Mouse (Mus musculus): ENCODE measurements around the gene Irf9. TPM values are rescaled to one million over a fixed set of nuclear protein-coding genes. Genes with fewer than 3 reads are reported as not detected.

Gene Irf9
- polyA plus RNA-seq, 1 experiment from 2014 or later = 9.8 TPM

DNA sequence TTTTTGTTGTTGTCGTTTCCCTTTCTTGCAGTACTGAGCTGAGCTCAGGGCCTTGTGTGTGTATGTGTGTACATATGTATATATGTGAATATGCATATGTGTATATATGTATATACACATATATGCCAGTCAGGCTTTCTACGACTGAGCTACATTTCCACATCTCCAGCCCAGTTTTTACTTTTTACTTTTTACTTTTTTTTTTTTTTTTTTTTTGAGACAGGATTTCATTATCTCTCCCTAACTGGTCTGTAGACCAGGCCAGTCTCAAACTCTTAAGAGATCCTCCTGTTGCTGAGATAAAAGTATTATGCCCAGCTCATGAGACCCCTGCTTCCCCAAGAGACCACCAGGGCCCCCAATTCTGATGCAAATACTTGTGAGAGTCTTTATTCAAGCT is 13.5 kb downstream of the Irf9 start:
- Histone ChIP-seq H3K4me2 (ENCODE audit: low read length) (no peak overlapping the region), H3K27me3 (ENCODE audit: control insufficient read depth, insufficient read depth, low read length) (no peaks in the 10 kb centered on the region), H3K27ac (replicated peaks in 1 of 2; ENCODE audit: control insufficient read depth in 1 of 2, insufficient read depth in 1 of 2, low read depth in 2 of 2, low read length in 2 of 2) (0 out of 4 replicates have a peak overlapping the region, but pooled peaks of 1 of the 2 experiments have one; percentile 24), H3K4me3 (ENCODE audit: control insufficient read depth in 1 of 2, insufficient read depth in 1 of 2, low read depth in 1 of 2, low read length in 2 of 2) (no peak overlapping the region), H3K4me1 (ENCODE audit: control insufficient read depth in 2 of 2, insufficient read depth in 2 of 2, low read length in 2 of 2) (peaks cover 5 to 18% of the 10 kb centered on the region in 2 experiments; a peak in 3 of 4 replicates), H3K9me3 (ENCODE audit: control insufficient read depth, low read length) (no peaks in the 10 kb centered on the region), H3K36me3 (ENCODE audit: control insufficient read depth, insufficient read depth, low read length) (no peaks in the 10 kb centered on the region), H3K9ac (ENCODE audit: low read length) (no peak overlapping the region)
- WGBS = 75% methylated on average over 2 of the region's 2 CpGs
- no peak for ATAC-seq (ENCODE audit: insufficient number of reproducible peaks, insufficient read depth, low FRiP score, low read depth)

DNA sequence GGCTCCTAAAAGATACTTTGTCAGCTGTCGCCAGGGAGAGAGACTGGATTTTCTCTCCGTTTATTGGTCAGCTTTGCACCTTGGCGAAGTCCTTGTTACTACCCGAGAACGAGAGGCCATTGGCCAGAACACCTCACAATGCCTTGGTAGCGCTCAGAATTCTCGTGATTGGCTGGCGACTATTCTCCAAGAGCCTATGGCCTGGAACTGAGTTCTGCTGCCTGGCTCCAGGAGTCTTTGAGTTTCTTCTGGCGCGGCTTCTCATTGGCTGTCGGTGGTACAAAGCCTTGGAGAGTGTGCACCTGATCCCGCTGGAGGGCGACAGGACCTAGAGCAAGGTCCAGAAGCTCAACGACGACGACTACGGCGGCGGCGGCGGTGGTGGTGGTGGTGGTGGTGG is 14.5 kb downstream of the Irf9 start, which contains the start of gene Rec8:
TSS of gene Rec8 (plus strand) at position 216 of the 400 bp plus-strand sequence.
- WGBS = 8% methylated on average over 21 of the region's 21 CpGs
- Histone ChIP-seq H3K4me2 (ENCODE audit: low read length) (peak within 1 kb of the TSS; percentile 58), H3K27me3 (ENCODE audit: control insufficient read depth, insufficient read depth, low read length) (no peaks in the 10 kb centered on the region), H3K27ac (replicated peaks in 1 of 2; ENCODE audit: control insufficient read depth in 1 of 2, insufficient read depth in 1 of 2, low read depth in 2 of 2, low read length in 2 of 2) (peak within 1 kb of the TSS; percentile 24 to 39; a peak in 2 of 4 replicates), H3K4me3 (ENCODE audit: control insufficient read depth in 1 of 2, insufficient read depth in 1 of 2, low read depth in 1 of 2, low read length in 2 of 2) (peak within 1 kb of the TSS; percentile 33 to 34), H3K9ac (ENCODE audit: low read length) (peak within 1 kb of the TSS; percentile 59), H3K4me1 (ENCODE audit: control insufficient read depth in 2 of 2, insufficient read depth in 2 of 2, low read length in 2 of 2) (peaks cover 5 to 18% of the 10 kb centered on the region in 2 experiments; a peak in 3 of 4 replicates), H3K9me3 (ENCODE audit: control insufficient read depth, low read length) (no peaks in the 10 kb centered on the region), H3K36me3 (ENCODE audit: control insufficient read depth, insufficient read depth, low read length) (0 out of 2 replicates have a peak, but pooled peaks cover 3% of the 10 kb centered on the region)
- ATAC-seq (ENCODE audit: insufficient number of reproducible peaks, insufficient read depth, low FRiP score, low read depth) = peak; percentile 70

DNA sequence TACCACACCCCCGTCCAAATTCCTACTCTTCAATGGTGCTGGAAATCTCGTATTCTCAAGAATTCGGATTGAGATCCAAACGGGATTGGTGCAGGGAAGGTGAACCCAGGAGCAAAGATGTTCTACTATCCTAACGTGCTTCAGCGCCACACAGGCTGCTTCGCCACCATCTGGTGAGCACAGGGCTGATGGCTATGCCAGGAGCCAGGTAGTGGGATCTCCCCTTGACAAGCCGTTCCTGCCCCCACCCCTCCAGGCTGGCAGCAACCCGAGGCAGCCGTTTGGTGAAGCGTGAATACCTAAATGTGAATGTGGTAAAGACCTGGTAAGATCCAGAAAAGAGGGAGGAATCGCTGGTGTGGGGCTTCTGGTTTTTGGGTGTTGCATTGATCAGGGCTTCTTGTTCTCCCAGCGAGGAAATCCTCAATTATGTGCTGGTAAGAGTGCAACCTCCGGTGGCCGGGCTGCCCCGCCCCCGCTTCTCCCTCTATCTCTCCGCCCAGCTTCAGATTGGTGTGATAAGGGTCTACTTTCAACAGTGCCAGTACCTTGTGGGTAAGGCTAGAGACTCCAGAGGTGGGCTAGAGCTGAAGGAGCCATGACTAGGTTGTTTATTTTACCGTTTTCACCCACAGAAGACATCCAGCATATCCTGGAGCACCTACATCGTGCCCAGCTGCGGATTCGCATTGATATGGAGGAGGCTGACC is 15.3 kb downstream of the Irf9 start:
- WGBS = 25% methylated on average over 22 of the region's 22 CpGs
- Histone ChIP-seq H3K4me2 (ENCODE audit: low read length) (peak overlapping the region; percentile 58), H3K27me3 (ENCODE audit: control insufficient read depth, insufficient read depth, low read length) (no peaks in the 10 kb centered on the region), H3K4me1 (ENCODE audit: control insufficient read depth in 2 of 2, insufficient read depth in 2 of 2, low read length in 2 of 2) (peaks cover 5 to 13% of the 10 kb centered on the region in 2 experiments; a peak in 3 of 4 replicates), H3K36me3 (ENCODE audit: control insufficient read depth, insufficient read depth, low read length) (peaks cover 9% of the 10 kb centered on the region), H3K9me3 (ENCODE audit: control insufficient read depth, low read length) (no peaks in the 10 kb centered on the region), H3K27ac (replicated peaks in 1 of 2; ENCODE audit: control insufficient read depth in 1 of 2, insufficient read depth in 1 of 2, low read depth in 2 of 2, low read length in 2 of 2) (no peak overlapping the region), H3K4me3 (ENCODE audit: control insufficient read depth in 1 of 2, insufficient read depth in 1 of 2, low read depth in 1 of 2, low read length in 2 of 2) (peak overlapping the region; percentile 33 to 34), H3K9ac (ENCODE audit: low read length) (peak overlapping the region; percentile 59)
- ATAC-seq (ENCODE audit: insufficient number of reproducible peaks, insufficient read depth, low FRiP score, low read depth) = no peak

DNA sequence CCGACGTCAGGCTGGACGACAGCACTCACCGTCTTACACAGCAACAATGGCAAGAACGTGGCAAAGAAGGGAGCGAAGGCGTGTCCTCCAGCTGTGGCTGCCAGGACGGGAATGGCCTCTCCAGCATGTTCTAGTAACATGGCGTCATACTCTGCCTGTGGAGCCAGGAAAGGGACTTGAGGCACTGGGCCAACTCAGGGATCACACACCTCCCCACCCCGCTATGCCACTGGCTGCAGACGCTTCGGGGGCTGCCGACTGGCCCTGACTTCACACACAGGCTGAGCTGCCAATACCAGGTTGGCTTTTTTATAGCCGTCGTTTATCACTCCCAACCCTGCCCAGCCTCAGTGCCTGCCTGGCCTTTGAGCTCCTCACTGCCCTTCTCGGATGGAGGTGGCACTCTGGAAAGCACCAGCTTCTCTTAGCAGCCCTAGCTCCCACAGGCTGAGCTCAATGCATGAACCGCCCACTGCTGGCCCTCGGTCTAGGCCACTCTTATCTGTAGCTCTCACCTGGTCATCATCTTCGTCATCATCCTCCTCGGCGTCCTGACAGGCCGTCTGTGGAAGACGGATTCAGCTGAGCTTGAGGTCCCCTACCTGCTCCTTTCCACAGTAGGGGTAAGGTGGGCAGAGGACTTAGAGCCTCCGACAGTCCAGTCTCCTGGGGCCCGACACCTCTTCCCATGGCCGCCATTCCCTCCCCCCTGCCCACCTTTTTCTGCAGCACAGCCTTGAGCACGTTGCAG is 24.9 kb downstream of the Irf9 start:
- no peak overlapping the region for H3K4me3 ChIP-seq (ENCODE audit: control insufficient read depth in 1 of 2, insufficient read depth in 1 of 2, low read depth in 1 of 2, low read length in 2 of 2)
- no peaks in the 10 kb centered on the region for H3K9me3 ChIP-seq (ENCODE audit: control insufficient read depth, low read length)
- no peak overlapping the region for H3K9ac ChIP-seq (ENCODE audit: low read length)
- no peak overlapping the region for H3K4me2 ChIP-seq (ENCODE audit: low read length)
- ATAC-seq (ENCODE audit: insufficient number of reproducible peaks, insufficient read depth, low FRiP score, low read depth) = no peak
- no peaks in the 10 kb centered on the region for H3K27me3 ChIP-seq (ENCODE audit: control insufficient read depth, insufficient read depth, low read length)
- H3K36me3 ChIP-seq (ENCODE audit: control insufficient read depth, insufficient read depth, low read length) = peaks cover 98% of the 10 kb centered on the region
- 85% methylated on average over 27 of the region's 27 CpGs for WGBS
- no peak overlapping the region for H3K27ac ChIP-seq (replicated peaks in 1 of 2; ENCODE audit: control insufficient read depth in 1 of 2, insufficient read depth in 1 of 2, low read depth in 2 of 2, low read length in 2 of 2)
- peaks cover 4 to 6% of the 10 kb centered on the region in 2 experiments; a peak in 2 of 4 replicates for H3K4me1 ChIP-seq (ENCODE audit: control insufficient read depth in 2 of 2, insufficient read depth in 2 of 2, low read length in 2 of 2)

DNA sequence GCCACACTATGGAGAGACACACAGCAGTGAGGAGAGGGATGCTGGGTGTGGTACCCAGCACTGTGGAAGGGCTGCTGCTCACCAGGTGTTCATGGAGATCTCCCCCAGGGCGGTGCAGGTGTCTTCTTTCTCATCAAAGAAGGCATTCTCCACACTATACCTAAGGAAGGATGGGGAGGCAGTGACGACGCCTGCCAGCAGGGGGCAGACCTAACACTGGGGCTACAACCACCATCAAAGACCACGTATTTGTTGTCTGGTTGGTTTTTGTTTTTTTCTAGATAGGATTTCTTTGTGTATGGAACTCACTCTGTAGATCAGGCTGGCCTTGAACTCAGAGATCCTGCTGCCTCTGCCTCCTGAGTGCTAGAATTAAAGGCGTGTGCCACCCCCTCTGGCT is 25.9 kb downstream of the Irf9 start:
- 53% methylated on average over 5 of the region's 5 CpGs for WGBS

DNA sequence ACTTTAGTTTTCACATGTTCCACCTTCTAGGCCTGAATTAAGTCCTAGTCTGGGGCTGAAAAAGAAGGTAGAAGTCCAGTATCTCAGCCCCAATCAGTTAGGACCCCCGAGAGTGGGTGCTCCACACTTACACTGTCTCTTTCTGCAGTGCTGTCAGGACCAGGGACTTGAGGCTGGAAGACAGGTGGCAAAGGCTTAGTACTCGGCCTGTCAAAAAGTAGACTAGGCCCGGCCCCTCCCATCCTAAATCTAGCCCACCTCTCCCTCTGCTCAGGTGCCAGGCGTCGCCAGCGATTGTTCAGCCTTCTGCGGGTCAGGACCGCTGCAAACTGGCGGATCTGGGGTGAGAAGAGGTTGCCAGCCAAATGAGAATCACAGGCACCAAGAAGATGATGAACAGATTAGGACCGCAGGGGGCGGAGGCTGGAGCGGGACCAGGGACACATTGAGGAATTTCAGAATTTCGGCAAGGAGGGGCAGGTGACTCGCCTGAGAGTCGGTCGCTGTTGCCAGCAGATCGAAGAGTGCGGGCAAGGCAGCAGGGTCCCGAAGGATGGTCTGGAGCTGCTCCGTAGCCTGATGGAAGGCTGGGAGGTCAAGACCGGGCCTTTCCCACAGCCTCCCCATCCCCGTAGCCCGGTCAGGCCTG is 31.6 kb downstream of the Irf9 start:
- peak overlapping the region; percentile 88 for H3K9ac ChIP-seq (ENCODE audit: low read length)
- H3K4me2 ChIP-seq (ENCODE audit: low read length) = peak overlapping the region; percentile 97
- peaks cover 85% of the 10 kb centered on the region for H3K36me3 ChIP-seq (ENCODE audit: control insufficient read depth, insufficient read depth, low read length)
- peak overlapping the region; percentile 47 to 71 for H3K27ac ChIP-seq (replicated peaks in 1 of 2; ENCODE audit: control insufficient read depth in 1 of 2, insufficient read depth in 1 of 2, low read depth in 2 of 2, low read length in 2 of 2)
- H3K27me3 ChIP-seq (ENCODE audit: control insufficient read depth, insufficient read depth, low read length) = no peaks in the 10 kb centered on the region
- 3% methylated on average over 23 of the region's 23 CpGs for WGBS
- no peaks in the 10 kb centered on the region for H3K9me3 ChIP-seq (ENCODE audit: control insufficient read depth, low read length)
- peak overlapping the region; percentile 75 for H3K4me3 ChIP-seq (ENCODE audit: control insufficient read depth in 1 of 2, insufficient read depth in 1 of 2, low read depth in 1 of 2, low read length in 2 of 2)
- H3K4me1 ChIP-seq (ENCODE audit: control insufficient read depth in 2 of 2, insufficient read depth in 2 of 2, low read length in 2 of 2) = peaks cover 0 to 8% of the 10 kb centered on the region in 2 experiments; a peak in 2 of 4 replicates
- 0 out of 2 replicates have a peak, but pooled peaks have one; percentile 2 for ATAC-seq (ENCODE audit: insufficient number of reproducible peaks, insufficient read depth, low FRiP score, low read depth)

More for the DNA sequence above, 25.9 kb downstream of the Irf9 start:
- H3K4me2 ChIP-seq (ENCODE audit: low read length) = no peak overlapping the region
- H3K9me3 ChIP-seq (ENCODE audit: control insufficient read depth, low read length) = no peaks in the 10 kb centered on the region
- H3K9ac ChIP-seq (ENCODE audit: low read length) = no peak overlapping the region
- H3K36me3 ChIP-seq (ENCODE audit: control insufficient read depth, insufficient read depth, low read length) = peaks cover 100% of the 10 kb centered on the region
- peaks cover 4 to 6% of the 10 kb centered on the region in 2 experiments; a peak in 2 of 4 replicates for H3K4me1 ChIP-seq (ENCODE audit: control insufficient read depth in 2 of 2, insufficient read depth in 2 of 2, low read length in 2 of 2)
- no peak for ATAC-seq (ENCODE audit: insufficient number of reproducible peaks, insufficient read depth, low FRiP score, low read depth)
- no peak overlapping the region for H3K4me3 ChIP-seq (ENCODE audit: control insufficient read depth in 1 of 2, insufficient read depth in 1 of 2, low read depth in 1 of 2, low read length in 2 of 2)
- H3K27ac ChIP-seq (replicated peaks in 1 of 2; ENCODE audit: control insufficient read depth in 1 of 2, insufficient read depth in 1 of 2, low read depth in 2 of 2, low read length in 2 of 2) = no peak overlapping the region
- no peaks in the 10 kb centered on the region for H3K27me3 ChIP-seq (ENCODE audit: control insufficient read depth, insufficient read depth, low read length)

DNA sequence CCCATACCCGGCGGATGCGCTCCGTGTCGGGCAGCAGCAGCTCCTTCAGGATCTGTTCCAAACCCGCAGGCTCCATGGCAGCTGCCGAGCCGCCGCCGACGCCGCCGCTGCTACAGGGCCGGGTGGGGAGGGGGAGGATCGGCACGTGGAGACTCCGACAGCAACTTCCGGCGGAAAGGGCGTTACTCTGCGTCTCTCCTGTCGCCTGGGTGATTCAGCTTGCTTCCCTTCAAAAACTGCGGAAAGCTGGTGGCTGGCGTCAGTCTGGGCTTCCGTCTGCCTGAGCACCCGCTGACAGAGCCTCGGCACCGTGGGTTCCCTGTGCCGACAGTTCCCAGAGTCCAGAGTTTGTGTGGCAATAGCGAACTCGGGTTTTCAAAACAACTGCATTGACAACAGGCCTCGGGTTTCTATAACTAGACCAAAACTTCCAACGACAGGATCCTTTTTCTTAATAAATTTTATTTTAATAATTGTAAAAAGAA is 32.2 kb downstream of the Irf9 start, which contains the start of gene Ipo4:
TSS of gene Ipo4 (minus strand) at position 435 of the 485 bp plus-strand sequence.
- peaks cover 85% of the 10 kb centered on the region for H3K36me3 ChIP-seq (ENCODE audit: control insufficient read depth, insufficient read depth, low read length)
- H3K4me3 ChIP-seq (ENCODE audit: control insufficient read depth in 1 of 2, insufficient read depth in 1 of 2, low read depth in 1 of 2, low read length in 2 of 2) = peak within 1 kb of the TSS; percentile 75
- WGBS = 2% methylated on average over 23 of the region's 33 CpGs
- H3K27me3 ChIP-seq (ENCODE audit: control insufficient read depth, insufficient read depth, low read length) = no peaks in the 10 kb centered on the region
- H3K9ac ChIP-seq (ENCODE audit: low read length) = peak within 1 kb of the TSS; percentile 88
- peak within 1 kb of the TSS; percentile 47 to 71 for H3K27ac ChIP-seq (replicated peaks in 1 of 2; ENCODE audit: control insufficient read depth in 1 of 2, insufficient read depth in 1 of 2, low read depth in 2 of 2, low read length in 2 of 2)
- peaks cover 0 to 8% of the 10 kb centered on the region in 2 experiments; a peak in 2 of 4 replicates for H3K4me1 ChIP-seq (ENCODE audit: control insufficient read depth in 2 of 2, insufficient read depth in 2 of 2, low read length in 2 of 2)
- H3K4me2 ChIP-seq (ENCODE audit: low read length) = peak within 1 kb of the TSS; percentile 97
- H3K9me3 ChIP-seq (ENCODE audit: control insufficient read depth, low read length) = no peaks in the 10 kb centered on the region
- peak; percentile 61 for ATAC-seq (ENCODE audit: insufficient number of reproducible peaks, insufficient read depth, low FRiP score, low read depth)
